Mouse (Mus musculus) spleen, postnatal 4 days (tissue): ENCODE results near the gene Cd3e.
"Not testable (repeated sequence)": the region's sequence is repeated elsewhere in the genome, so short reads cannot be mapped to it uniquely, and the experiment has no call there.

ENCODE experiments used
- DNase-seq, 2 experiments: peaks; one replicate each; pipeline ENCODE4 v3.0.0; 2022; ENCODE audit warnings: low spot score in 2 of 2

The Cd3e gene

DNA sequence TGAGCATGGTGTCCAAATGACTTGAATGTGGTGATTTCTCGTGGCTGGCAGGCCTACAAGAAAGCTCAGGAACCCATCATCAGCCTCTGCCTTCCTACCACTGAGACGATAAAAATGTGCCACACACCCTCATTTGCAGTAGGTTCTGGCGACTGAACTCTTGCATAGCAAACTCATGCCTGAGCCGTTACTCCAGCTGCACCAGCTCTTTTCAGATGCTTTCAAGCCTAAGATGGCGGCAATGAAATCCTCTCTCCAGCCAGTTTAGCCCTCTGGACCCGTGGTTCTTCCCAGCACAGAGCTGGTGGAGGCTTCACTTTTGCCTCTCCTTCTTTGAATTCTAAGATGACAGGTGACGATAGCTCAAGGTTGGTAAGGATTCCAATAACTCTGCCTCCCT lies 29.6 kb downstream of the Cd3e start:
- no peak for DNase-seq

DNA sequence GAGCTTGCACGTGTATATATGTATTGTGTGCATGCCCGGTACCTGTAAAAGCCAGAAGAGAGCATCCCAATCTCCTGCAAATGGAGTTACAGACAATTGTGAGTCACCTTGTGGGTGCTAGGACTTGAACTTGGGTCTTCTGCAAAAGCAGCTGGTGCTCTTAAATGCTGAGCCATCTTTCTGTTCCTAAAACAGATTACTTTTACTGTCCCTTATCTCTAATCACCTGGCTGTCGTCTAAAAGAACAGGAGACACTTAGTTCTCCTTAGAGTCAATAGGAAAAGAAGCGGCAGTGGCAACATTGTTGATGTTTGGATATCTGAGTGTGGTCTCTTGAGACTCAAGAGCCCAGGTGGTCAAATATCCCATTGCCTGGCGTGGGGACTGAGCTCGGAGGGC lies 31.6 kb downstream of the Cd3e start:
- DNase-seq, result no peak

DNA sequence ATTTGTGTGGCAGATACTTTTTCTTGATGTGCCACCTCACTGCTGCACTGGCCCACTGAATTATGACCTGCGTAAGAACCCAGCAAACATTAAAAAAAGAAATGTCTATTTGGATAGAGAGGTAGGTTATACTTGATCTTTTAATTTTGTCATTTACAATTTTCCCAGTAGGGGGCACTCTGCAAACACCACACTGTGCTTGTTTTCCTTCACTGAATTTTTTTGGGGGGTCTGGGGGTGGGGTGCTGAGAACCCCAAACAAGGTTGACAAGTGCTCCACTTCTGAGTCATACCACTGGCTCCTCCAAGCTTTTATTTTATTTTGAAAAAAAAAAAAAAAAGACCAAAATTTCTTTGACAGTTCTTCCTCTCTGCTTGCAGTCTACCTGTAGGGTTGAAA lies 40.0 kb downstream of the Cd3e start:
- DNase-seq, result no peak

DNA sequence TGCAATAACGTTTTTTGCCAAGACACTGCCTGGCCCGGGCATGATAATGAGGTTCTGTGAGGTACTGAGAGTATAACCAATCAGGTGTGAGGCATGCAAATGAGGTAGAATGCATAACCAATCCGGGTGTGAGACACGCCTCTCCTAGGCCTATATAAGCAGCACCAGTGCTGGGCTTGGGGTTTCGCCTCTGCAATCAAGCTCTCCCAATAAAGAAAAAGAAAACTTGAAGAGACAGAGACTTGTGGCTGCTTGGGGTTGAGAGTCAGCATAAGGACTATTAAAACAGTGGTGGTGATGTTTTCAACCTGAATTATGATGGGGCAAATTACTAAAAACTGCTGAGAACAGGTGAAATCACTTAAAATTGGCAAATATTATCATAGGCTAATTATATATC lies 41.7 kb downstream of the Cd3e start:
- DNase-seq, result not testable (repeated sequence)

DNA sequence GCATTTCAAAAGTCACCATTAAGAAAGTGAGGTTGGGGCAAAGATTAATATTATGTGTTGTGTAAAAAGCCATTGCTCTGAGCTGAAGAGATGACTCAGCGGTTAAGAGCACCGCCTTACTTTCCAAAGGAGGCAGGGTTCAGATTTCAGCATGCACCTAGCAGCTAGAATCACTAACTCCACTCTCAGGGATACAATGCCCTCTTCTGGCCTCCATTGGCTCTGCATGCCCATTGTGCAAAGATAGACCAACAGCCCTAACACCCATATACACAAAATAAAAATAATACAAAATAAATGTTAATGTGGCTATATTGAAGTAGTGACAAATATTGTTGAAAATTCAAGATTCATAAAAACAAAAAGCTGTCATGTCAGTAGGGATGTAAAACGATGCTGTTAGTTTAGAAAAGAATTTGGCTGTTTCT lies 42.6 kb downstream of the Cd3e start:
- DNase-seq, result peak; percentile 79 to 84

DNA sequence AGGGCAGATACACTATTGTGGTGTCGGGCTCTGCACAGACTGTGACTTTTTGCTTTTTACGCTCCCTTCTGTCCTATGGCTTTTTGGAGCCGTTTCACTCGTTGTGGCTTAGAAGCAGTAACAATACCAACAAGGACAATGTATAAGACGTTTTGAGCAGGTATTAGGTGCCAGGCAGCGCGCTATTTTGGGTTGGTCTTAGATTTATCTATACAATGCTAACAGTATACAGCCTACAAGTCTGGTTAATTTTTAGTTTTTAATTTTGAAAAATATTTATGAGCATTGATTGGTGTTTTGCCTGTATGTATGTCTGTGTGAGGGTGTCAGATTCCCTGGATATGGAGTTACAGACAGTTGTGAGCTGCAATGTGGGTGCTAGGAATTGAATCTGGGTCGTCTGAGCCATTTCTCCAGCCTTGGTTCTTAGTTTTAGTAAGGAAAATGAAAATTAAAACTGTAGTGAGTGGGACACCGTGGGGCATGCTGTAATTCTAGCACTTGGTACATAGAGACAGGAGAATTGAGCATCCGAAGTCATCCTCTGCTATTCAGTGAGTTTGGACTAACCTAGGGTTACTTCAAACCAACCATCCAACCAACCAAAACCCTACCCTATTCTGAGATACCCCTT lies 43.5 kb downstream of the Cd3e start:
- DNase-seq, result peak in 1 of 2 experiments; percentile 64

DNA sequence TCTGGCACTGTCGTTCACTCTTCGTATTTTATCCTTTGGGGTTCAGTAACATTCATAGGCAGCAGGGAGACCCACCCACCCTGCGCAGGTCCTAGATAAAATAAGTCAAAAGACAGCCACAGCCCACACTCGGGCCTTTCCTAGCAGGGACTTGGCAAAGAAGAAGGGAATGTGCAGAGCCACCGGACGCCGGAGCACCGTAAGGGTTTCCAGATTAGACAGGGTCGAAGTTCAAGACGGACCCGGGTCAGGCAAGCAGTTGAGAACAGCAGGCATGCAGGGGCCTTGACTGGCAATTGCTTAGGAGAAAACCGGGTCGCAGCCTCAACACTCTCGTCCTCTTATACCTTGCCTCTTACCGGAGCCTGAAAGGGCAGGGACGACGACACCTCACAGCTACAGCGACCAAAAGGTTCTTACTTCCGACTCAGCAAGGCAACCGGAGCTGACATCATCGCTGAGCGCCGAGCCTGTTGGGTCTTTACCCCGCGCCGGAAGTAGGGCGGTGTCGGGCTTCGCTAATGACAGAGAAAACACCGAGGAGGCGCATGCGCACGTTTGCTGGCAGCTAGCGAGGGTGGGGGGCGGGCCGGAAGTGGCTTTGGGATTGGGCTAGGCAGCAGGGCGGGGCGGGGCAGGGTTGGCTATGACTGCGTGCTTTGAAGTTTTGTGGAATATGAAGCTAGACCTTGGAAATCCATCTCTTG lies 44.1 kb downstream of the Cd3e start, which contains the start of gene Ube4a:
Gene Ube4a (minus strand): TSS at position 475 of the 707 bp plus-strand sequence.
- DNase-seq, result peak; percentile 98 to 99

DNA sequence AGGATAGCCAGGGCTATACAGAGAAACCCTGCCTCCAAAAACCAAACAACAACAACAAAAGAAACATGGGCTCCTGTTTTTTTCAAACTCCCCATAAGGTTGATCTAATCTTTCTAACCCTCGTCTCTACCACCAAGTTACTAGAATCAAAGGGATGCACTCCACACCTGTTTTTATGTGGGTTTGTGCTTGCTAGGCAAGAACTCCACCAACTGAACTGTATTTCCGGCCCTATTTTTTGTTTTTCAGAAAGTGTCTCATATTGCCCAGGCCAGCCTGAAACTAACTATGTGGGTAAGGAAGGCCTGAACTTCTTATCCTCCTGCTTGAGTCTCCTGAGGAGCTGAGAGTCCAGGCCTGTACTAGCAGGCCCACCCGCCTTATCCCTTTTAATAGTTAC lies 55.0 kb downstream of the Cd3e start:
- DNase-seq, result no peak
